Mouse (Mus musculus) lung, postnatal 36 days (tissue): ENCODE results near the gene Dnaaf2.

Source experiments
- DNase-seq: peaks from one replicate; pipeline ENCODE4 v3.0.0; 2022; ENCODE audit warnings: mixed read lengths

The Dnaaf2 gene

DNA sequence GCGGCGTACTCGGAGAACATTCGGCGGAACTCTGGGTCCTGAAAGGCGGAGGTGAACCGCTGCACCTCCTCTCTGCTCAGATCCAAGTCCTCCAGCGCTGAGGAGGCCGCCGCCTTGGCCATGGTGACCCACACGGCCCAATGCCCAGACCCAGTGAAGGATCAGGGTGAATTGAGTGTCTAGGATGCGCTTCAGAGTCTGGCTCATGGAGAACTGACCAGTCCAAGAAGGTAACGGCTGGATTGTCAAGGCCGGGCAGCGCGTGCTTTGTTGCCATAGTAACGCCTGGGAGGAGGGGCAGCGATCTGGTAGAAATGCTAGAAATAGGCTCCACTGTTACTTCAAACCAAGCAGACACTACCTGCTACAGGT is at the start of gene Dnaaf2:
TSS of gene Dnaaf2 (minus strand) at position 266 of the 372 bp plus-strand sequence.
- DNase-seq = peak; percentile 81

GRCm38 (mm10) chr12:69241771-69242431 is 43.7 kb upstream of the Dnaaf2 start:
- DNase-seq = peak; percentile 69

DNA sequence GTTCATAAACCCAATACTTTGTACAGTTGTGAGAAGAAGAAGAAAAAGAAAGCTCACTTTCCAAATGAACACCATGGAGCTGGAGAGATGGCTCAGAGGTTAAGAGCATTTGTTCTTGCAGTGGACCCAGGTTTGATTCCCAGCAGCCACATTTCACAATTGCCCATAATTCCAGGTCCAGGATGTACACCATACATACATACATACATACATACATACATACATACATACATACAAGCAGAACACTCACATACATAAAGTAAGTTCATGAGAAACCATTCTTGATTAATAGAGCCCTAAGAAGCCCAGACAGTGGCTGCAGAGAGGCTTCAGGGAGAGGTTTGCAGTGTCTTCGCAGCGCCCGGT is 43.2 kb upstream of the Dnaaf2 start:
- no peak for DNase-seq

GRCm38 (mm10) chr12:69240876-69241275 is 42.6 kb upstream of the Dnaaf2 start, which contains the start of gene Klhdc1:
Gene Klhdc1, plus strand, starts transcription at chr12:69241176.
- DNase-seq = no peak

- DNase-seq = peak; percentile 22
Measured at GRCm38 (mm10) chr12:69238284-69238683, 40.1 kb upstream of the Dnaaf2 start.

DNA sequence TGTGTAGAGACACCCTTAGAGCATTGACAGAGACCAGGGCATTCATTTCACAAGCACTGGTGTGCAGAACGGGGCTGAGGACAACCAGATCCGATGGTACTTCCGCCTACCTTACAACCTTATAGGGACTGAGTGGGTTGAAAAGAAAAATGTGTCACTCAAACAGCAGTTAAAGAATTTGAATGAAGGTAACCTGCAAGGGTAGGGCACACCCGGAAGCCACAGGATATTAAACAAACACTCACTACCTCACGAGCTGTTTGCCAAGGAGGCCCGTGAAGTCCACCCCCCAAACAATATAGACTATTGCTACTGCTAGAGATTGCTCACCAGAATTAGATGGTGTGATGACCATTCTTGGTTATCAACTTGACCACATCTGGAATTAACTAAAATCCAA is 37.6 kb upstream of the Dnaaf2 start:
- peak; percentile 15 for DNase-seq

- peak; percentile 19 for DNase-seq
Measured at GRCm38 (mm10) chr12:69229251-69229650, 31.0 kb upstream of the Dnaaf2 start.

- peak; percentile 92 for DNase-seq
Measured at GRCm38 (mm10) chr12:69227776-69228466, 29.7 kb upstream of the Dnaaf2 start, which contains the start of gene Pole2. Gene Pole2, minus strand, starts transcription at chr12:69228195.

DNA sequence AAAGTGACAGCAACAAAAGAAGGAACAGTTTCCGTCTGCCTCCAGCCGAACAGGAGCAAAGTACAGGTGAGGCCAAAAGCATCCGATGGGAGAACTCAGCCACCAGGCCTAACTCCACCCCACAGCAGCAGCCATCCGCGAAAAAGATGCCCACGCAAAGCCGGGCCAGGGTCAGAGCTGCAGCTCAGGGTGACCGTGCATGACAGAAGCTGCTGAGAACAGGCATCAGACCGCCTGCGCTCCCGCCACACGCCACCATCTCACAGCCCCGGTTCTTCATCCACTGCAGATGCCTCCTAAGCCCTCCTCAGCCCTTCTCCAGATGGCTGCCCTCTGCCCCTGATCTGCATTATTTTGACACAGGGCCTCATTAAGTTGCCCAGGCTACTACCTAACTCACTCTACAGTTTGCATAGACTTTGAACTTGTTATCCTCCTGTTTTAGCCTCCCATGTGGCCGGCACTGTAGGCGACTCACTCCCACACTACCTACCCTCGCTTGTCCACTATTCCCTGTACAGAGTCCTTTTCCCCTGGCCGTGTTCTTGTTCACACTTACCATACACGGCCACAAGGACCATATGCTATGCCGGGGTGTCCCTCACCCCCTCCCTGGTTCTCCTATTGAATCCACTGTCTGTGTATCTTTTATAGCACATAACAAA is 22.5 kb upstream of the Dnaaf2 start:
- DNase-seq = no peak

- DNase-seq = no peak
Measured at GRCm38 (mm10) chr12:69216587-69216986, 18.4 kb upstream of the Dnaaf2 start.

DNA sequence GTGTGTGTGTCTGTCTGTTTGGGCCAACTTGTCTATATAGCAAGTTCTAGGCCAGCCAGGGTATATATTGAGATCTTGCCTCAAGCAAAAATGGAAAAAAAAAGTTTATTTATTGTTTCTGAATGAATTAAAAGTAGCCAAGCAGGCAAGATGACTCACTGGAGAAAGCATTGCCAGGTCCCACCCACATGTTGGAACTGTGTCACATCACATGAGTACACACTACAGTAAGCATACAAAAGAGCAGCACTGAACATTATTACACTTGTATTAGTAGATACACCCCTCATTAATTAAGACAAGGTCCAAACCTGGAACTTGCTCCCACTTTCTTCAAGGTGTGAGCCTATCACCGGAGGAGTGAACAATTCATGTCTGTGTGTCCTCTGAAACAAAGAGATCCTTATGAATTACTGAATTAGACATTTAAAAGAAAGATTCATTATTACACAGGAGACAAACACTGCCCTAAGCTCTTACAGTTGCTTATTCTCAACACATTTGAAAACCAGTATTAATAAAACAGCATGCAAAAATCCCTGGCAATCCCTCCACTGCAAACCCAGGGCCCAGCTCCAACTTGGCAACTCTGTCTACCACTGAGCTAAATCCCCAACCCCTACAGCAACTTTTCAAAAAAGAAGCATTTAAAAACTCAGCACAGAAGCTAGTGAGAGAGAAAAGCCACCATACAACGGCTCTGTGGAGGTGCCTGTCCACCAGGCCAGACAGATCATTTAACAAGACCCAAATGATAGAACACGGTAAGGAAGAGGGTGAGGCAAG is 17.0 kb upstream of the Dnaaf2 start:
- peak; percentile 76 for DNase-seq

DNA sequence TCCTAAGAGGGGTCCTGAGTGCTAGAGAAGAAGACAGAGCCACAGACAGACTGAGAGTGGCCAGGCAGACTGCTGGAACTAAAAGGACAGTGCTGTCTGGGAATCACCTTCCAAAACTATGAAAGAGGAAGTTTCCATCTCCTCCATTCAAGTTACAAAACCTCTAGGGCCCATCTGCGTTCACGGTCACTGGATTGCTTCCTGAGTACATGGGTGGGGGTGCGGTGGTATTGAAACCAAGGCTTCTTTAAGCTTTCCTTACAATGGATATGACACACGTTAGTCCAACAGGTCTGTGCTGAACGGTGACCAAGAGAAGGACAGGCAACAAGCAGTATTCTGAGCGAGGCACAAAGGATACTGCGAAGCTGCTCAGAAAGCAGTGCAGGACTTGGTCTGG is 16.2 kb upstream of the Dnaaf2 start:
- no peak for DNase-seq

GRCm38 (mm10) chr12:69213186-69213777 is 15.1 kb upstream of the Dnaaf2 start:
- no peak for DNase-seq

GRCm38 (mm10) chr12:69211057-69211456 is 12.8 kb upstream of the Dnaaf2 start:
- DNase-seq = peak; percentile 17

DNA sequence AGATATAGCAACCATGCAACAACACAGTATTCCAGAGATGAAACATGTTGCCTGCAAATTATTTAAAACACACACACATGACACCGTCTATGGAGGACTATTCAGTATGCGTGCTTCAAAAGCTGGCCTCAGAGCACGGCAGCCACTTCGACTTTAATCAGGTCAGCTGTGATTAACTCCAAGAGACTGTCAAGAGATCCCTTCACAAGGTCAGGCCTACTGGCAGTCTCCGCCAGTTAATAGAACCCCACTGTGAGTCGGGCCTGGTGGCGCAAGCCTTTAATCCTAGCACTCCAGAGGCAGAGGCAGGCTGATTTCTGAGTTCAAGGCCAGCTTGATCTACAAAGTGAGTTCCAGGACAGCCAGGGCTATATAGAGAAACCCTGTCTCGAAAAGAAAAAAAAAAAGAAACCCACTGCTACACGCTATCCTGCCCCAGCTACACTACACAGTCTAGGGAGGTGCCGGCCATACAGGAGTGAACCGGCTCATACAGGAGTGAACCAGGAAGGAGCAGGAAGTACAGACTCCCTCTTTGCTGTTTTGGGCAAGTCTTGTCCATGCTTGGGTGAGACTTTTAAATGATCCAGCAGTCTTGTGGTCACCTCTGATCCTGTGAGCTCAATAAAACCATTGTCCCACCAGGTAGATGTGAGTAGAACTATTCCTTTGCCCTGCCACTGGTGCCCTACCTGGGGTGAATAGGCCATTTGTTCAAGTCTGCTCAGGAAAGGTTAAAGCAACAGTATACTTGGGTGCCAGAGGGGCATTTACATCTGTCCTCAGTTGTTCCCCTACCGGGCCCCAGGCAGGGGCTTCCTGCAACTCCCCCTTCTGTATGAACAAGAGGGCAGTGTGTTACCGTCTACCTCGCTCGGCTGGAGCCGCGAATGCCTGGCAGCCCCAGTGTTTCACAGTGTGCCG is 12.1 kb upstream of the Dnaaf2 start:
- no peak for DNase-seq

- DNase-seq = no peak
Measured at GRCm38 (mm10) chr12:69208520-69208919, 10.3 kb upstream of the Dnaaf2 start.

DNA sequence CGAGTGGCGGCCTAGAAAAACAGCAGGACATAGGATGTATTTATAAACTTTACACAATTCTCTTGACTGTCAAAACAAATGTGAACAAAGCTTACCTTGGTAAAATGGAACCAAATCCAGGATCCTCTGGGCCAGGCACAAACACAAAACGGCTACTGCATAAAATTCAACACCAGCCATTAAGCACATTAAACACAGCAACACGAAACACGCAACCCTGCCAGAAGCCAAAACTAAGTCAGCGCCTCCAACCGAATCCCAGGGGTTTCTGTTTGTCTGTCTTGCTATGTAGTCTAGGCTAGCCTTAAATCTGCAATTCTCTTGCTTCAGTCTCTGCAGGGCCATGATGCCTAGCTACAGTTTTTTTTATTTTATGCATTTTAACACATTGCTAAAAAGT is 9.7 kb upstream of the Dnaaf2 start:
- DNase-seq = no peak

GRCm38 (mm10) chr12:69207396-69207795 is 9.2 kb upstream of the Dnaaf2 start:
- no peak for DNase-seq

DNA sequence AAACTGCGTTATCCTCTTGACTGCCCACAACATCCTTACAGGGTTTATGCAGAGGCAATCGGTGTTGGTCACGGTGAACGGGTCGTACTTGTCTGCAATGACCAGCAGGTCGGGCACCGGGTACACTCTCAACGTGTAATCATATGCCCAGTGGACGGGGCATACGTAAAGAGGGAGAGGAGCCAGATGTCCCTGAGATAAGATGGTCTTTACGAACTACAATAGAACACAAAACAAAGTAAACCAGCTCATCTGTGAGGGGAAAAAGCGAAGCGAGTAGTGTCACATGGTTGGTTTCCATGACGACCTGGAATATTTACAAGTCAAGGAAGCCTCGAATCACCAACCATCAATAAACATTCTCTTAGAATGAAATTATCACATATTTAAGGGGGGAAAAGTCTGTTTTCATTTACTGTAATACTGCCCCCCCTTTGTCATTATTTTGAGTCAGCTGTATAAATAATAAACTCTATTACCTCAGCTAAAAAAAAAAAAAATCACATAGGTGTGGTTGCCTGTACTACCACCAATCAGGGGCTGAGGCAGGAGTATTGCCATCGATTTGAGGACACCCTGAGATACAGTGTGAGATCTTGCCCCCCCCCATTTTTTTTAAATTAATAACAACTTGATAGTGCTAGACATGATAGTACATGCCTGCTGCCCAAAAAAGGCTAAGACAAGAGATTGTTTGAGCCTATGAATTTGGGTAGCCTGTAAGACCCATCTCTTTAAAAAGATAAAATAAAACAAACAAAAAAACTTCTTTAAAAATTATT is 6.0 kb upstream of the Dnaaf2 start, which contains the start of gene Gm49384:
TSS of gene Gm49384 (minus strand) at position 216 of the 782 bp plus-strand sequence.
- DNase-seq = no peak

DNA sequence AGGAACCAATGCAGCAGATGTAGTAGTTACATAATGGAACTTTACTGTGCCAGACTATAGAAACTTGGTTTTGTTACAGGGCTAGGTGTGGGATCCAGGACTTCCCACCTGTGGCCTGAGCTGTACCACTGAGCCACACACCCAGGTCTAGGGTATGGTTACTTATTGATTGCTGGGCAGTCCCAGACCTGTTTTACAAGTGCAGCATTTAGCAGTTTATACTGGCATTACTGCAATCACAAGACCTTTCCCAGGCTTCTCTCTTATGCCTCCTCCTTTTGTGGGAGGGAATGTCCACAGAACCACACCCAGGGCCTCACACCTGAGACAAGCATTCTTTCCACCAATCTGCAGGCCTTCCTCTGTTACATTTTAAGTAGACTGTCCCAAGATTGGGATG is 756 bp upstream of the Dnaaf2 start:
- no peak for DNase-seq
